Mouse (Mus musculus): ENCODE data around the gene Nptxr. TPM values are rescaled to one million over a fixed set of nuclear protein-coding genes. Genes with fewer than 3 reads are reported as not detected.
"Not testable (repeated sequence)": the region's sequence is repeated elsewhere in the genome, so short reads cannot be mapped to it uniquely, and the experiment has no call there.

The Nptxr gene
- polyA plus RNA-seq, 1 experiment from 2014 or later: 1.8 TPM

DNA sequence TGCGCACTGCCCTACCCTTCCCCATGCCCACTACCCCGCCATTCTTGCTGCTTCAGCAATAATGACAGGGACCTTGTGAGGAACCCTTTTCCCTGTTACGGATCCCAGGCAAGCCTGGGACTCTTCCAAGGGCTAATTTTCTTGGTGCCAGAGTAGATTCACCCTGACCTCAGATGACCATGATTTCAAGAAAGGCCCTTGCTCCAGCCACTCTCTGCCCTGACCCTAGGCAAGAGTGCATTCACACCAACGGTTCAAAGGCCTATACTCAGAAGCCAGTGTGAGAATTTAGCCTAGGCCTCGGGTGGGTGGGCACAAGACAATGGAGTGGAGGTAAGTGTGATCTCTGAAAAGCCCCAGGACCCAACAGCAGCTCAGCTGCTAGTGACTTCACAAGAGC, 24.9 kb upstream of the Nptxr start:
- no peak overlapping the region for H3K27ac ChIP-seq (replicated peaks)
- H3K27me3 ChIP-seq (replicated peaks; ENCODE audit: low read depth, poor library complexity, severe bottlenecking): no peaks in the 10 kb centered on the region
- WGBS: 78% methylated on average over 5 of the region's 5 CpGs
- H3K9me3 ChIP-seq: no peaks in the 10 kb centered on the region
- peaks cover 50% of the 10 kb centered on the region for H3K36me3 ChIP-seq (replicated peaks)
- no peak overlapping the region for H3K4me3 ChIP-seq
- no peak for DNase-seq (ENCODE audit: low spot score)
- peaks cover 79% of the 10 kb centered on the region for H3K4me1 ChIP-seq

- H3K9me3 ChIP-seq: no peaks in the 10 kb centered on the region
- peak overlapping the region; percentile 34 for H3K4me3 ChIP-seq
- H3K27me3 ChIP-seq (replicated peaks; ENCODE audit: low read depth, poor library complexity, severe bottlenecking): no peaks in the 10 kb centered on the region
- DNase-seq (ENCODE audit: low spot score): peak; percentile 51
- H3K36me3 ChIP-seq (replicated peaks): peaks cover 54% of the 10 kb centered on the region
- H3K4me1 ChIP-seq: peaks cover 75% of the 10 kb centered on the region
- H3K27ac ChIP-seq (replicated peaks): no peak overlapping the region
- 60% methylated on average over 46 of the region's 46 CpGs for WGBS
Measured at GRCm38 (mm10) chr15:79828366-79829035, 23.9 kb upstream of the Nptxr start.

GRCm38 (mm10) chr15:79827778-79828210, 23.2 kb upstream of the Nptxr start:
- DNase-seq (ENCODE audit: low spot score): no peak
- Histone ChIP-seq H3K9me3 (no peaks in the 10 kb centered on the region), H3K27me3 (replicated peaks; ENCODE audit: low read depth, poor library complexity, severe bottlenecking) (no peaks in the 10 kb centered on the region), H3K27ac (replicated peaks) (no peak overlapping the region), H3K36me3 (replicated peaks) (peaks cover 61% of the 10 kb centered on the region), H3K4me3 (no peak overlapping the region; the same call in 1 of the 2 replicates), H3K4me1 (peaks cover 71% of the 10 kb centered on the region)
- WGBS: 90% methylated on average over 11 of the region's 11 CpGs

DNA sequence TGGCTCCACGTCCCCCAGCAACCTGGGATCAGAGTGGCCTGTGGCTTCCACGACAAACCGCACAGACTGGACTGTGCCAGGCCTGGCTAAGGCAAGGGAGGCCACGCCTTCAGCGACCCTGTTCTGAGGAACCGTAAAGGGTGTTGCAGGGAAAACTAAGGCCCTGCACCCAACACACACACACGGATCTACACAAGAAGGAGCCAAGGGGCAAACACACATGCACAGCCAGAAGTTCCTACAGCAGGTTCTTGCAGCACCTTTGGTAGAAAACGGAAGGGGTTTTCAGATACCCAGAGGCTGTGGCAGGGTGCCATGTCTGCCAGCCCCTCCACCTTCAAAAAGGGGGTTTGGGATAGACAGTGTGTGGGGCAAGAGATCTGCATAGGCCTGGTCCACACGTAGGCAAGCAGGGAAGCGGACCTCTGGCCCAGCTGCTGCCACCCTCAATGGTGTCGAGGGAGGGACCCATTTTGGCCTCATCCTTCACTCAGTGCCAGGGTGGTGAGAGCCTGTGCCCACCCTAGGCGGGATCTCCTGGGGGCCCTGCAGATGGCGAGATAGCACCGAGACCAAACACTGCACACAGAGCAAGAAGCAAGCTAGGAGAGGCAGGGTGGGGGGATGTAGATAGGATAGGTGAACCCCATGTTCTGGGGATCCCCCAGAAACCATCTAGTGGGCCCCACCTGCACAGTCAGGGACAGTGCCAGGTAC, 22.7 kb upstream of the Nptxr start:
- no peak for DNase-seq (ENCODE audit: low spot score)
- Histone ChIP-seq H3K9me3 (no peaks in the 10 kb centered on the region), H3K4me1 (peaks cover 71% of the 10 kb centered on the region), H3K4me3 (no peak overlapping the region), H3K27ac (replicated peaks) (no peak overlapping the region), H3K27me3 (replicated peaks; ENCODE audit: low read depth, poor library complexity, severe bottlenecking) (no peaks in the 10 kb centered on the region), H3K36me3 (replicated peaks) (peaks cover 66% of the 10 kb centered on the region)
- WGBS: 93% methylated on average over 14 of the region's 14 CpGs

DNA sequence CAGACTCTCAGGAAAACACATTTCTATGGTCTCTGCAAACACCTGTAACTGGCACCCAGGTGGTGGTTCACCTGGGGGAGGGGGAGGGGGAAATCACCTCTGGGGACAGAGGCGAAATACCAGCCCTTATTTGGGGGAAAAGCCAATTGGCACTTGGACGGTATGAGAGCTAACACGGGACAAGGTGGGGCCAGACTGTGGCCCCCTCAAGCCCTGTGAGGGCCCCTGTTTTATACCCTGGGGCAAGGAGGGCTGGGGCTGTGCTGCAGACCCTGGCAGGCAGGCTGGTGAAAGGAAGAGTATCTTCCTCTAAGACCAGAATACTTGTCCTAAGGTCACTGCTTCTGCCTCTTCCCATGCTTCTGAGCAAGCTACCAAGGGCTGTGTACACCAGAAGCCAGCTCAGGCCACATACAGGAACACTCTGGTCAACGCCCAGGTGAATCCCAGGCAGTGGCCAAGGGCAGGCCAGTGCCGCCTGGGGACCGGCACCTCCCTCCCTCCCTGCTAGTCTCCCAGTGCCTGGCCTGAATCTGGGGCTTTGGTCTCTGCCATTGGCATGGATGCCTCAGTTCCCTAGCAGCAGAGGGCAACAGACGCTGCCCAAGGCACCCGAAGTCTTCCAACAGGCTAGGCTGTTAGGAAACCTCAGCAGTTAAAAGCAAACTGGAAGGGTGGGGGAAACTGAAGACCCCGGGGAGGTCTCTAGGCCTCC, 21.8 kb upstream of the Nptxr start:
- Histone ChIP-seq H3K27ac (replicated peaks) (no peak overlapping the region), H3K36me3 (replicated peaks) (peaks cover 60% of the 10 kb centered on the region), H3K4me1 (peaks cover 65% of the 10 kb centered on the region), H3K27me3 (replicated peaks; ENCODE audit: low read depth, poor library complexity, severe bottlenecking) (no peaks in the 10 kb centered on the region), H3K9me3 (no peaks in the 10 kb centered on the region), H3K4me3 (no peak overlapping the region)
- WGBS: 84% methylated on average over 9 of the region's 9 CpGs
- no peak for DNase-seq (ENCODE audit: low spot score)

DNA sequence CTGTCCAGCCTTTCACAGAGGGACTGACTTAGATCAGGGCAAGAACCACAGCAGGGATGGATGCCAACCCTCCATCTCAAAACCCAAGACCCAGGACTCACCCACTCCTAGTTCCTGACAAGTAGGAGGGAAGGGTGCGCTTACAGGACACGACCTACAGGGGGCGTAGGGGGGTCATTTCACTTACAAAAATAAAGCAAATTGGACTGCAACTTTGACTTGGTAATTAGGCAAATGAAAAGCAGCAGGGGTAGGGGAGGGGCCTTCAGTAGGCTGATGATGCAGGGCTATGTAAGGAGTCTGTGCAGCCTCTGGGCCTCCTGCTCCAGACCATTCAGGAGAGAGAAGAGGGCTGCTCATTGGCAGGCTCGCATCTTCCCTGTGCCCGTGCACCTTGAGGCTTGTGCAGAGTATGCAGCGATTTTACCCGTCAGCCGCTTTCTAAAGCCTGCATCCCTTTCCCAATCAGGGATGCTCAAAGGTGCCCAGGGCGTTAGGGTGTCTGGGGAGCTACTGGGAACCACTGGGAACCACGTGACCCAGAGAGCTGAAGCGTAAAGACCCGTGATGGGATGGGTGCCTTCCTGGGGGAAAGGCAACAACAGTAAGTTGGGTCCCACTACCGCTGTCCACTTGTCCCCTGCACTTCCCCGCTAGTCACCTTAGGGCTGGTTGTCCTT, 20.7 kb upstream of the Nptxr start:
- peak; percentile 62 for DNase-seq (ENCODE audit: low spot score)
- no peak overlapping the region for H3K27ac ChIP-seq (replicated peaks)
- H3K4me3 ChIP-seq: no peak overlapping the region
- peaks cover 59% of the 10 kb centered on the region for H3K4me1 ChIP-seq
- H3K9me3 ChIP-seq: no peaks in the 10 kb centered on the region
- 57% methylated on average over 14 of the region's 14 CpGs for WGBS
- H3K36me3 ChIP-seq (replicated peaks): peaks cover 57% of the 10 kb centered on the region
- no peaks in the 10 kb centered on the region for H3K27me3 ChIP-seq (replicated peaks; ENCODE audit: low read depth, poor library complexity, severe bottlenecking)

- H3K4me3 ChIP-seq: no peak overlapping the region
- peaks cover 53% of the 10 kb centered on the region for H3K36me3 ChIP-seq (replicated peaks)
- DNase-seq (ENCODE audit: low spot score): peak; percentile 41
- 73% methylated on average over 19 of the region's 19 CpGs for WGBS
- peaks cover 44% of the 10 kb centered on the region for H3K4me1 ChIP-seq
- H3K27me3 ChIP-seq (replicated peaks; ENCODE audit: low read depth, poor library complexity, severe bottlenecking): no peaks in the 10 kb centered on the region
- H3K9me3 ChIP-seq: peaks cover under 1% of the 10 kb centered on the region; the same call in 1 of the 2 replicates
- no peak overlapping the region for H3K27ac ChIP-seq (replicated peaks)
Measured at GRCm38 (mm10) chr15:79823588-79824280, 19.2 kb upstream of the Nptxr start.

GRCm38 (mm10) chr15:79822265-79823199, 18.0 kb upstream of the Nptxr start:
- Histone ChIP-seq H3K4me1 (peaks cover 35% of the 10 kb centered on the region), H3K36me3 (replicated peaks) (peaks cover 41% of the 10 kb centered on the region), H3K27ac (replicated peaks) (no peak overlapping the region), H3K4me3 (no peak overlapping the region), H3K9me3 (peaks cover 6% of the 10 kb centered on the region), H3K27me3 (replicated peaks; ENCODE audit: low read depth, poor library complexity, severe bottlenecking) (no peaks in the 10 kb centered on the region)
- no peak for DNase-seq (ENCODE audit: low spot score)
- WGBS: 74% methylated on average over 13 of the region's 13 CpGs

DNA sequence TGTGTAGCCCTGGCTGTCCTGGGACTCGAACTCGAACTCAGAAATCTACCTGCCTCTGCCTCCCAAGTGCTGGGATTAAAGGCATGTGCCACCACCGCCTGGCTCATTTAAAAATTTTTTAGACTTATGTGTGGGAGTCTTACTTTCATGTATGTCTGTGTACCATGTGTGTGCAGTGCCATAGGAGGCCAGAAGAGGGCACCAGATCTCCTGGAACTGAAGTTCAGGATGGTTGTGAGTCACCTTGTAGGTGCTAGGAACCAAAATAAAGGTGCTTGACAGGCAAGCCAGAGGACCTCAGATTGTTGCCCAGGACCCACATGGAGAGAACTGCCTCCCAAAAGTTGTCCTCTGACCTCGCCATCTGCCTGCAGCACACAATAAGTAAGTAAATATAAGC, 13.8 kb upstream of the Nptxr start:
- peaks cover 10% of the 10 kb centered on the region for H3K36me3 ChIP-seq (replicated peaks)
- H3K27me3 ChIP-seq (replicated peaks; ENCODE audit: low read depth, poor library complexity, severe bottlenecking): no peaks in the 10 kb centered on the region
- H3K4me3 ChIP-seq: no peak overlapping the region
- peaks cover 6% of the 10 kb centered on the region for H3K9me3 ChIP-seq
- 82% methylated on average over 4 of the region's 4 CpGs for WGBS
- no peak overlapping the region for H3K27ac ChIP-seq (replicated peaks)
- H3K4me1 ChIP-seq: peaks cover 14% of the 10 kb centered on the region
- DNase-seq (ENCODE audit: low spot score): no peak

DNA sequence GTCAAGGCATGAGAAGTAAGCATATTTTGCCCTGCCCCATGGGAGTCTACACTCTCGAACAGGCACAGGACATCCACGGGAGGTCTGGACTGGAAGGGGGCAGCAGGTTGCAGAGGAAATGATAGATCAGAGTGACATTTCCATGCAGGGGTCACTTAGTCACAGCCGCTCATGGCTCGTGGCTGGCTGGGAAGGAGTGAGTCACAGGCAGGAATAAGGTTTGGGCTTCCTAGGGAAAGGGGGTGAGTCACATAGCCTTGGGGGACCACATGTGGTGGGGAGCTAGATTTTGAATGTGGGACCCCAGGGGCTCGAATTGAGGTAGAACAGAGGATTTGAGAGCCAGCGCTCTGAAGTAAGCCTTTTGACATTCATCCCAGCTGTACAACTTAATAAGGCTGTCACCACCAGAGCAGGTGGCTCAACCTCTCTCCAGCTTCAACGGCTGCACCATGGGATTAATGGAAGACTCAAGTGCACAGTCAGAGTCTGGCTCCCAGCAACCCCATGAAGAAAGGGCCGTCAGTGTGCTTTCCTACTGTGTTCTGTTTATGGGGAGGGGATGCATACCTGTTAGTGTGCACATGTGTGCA, 9.2 kb upstream of the Nptxr start:
- Histone ChIP-seq H3K4me3 (no peak overlapping the region), H3K36me3 (replicated peaks) (no peaks in the 10 kb centered on the region), H3K9me3 (peaks cover 6% of the 10 kb centered on the region), H3K27ac (replicated peaks) (no peak overlapping the region), H3K4me1 (peaks cover 3% of the 10 kb centered on the region; the same call in 1 of the 2 replicates), H3K27me3 (replicated peaks; ENCODE audit: low read depth, poor library complexity, severe bottlenecking) (peaks cover 25% of the 10 kb centered on the region)
- WGBS: 53% methylated on average over 8 of the region's 8 CpGs
- DNase-seq (ENCODE audit: low spot score): no peak

- WGBS: 72% methylated on average over 2 of the region's 2 CpGs
- not testable (repeated sequence) for H3K4me3 ChIP-seq; H3K9me3 ChIP-seq; H3K36me3 ChIP-seq (replicated peaks); H3K4me1 ChIP-seq; H3K27ac ChIP-seq (replicated peaks); DNase-seq (ENCODE audit: low spot score)
- peaks cover 32% of the 10 kb centered on the region for H3K27me3 ChIP-seq (replicated peaks; ENCODE audit: low read depth, poor library complexity, severe bottlenecking)
Measured at GRCm38 (mm10) chr15:79812840-79813239, 8.3 kb upstream of the Nptxr start.

Data from embryonic facial prominence, embryonic 10.5 days (tissue).